Mouse (Mus musculus): ENCODE results near the gene Dld.

Dld gene

GRCm38 (mm10) chr12:31296097-31296496 lies 55.2 kb downstream of the Dld start:
- in situ Hi-C loops (cut with MboI, MseI) = no loop called here

- in situ Hi-C loops (cut with MboI, MseI) = no loop called here
Measured at GRCm38 (mm10) chr12:31295505-31295904, 55.7 kb downstream of the Dld start.

DNA sequence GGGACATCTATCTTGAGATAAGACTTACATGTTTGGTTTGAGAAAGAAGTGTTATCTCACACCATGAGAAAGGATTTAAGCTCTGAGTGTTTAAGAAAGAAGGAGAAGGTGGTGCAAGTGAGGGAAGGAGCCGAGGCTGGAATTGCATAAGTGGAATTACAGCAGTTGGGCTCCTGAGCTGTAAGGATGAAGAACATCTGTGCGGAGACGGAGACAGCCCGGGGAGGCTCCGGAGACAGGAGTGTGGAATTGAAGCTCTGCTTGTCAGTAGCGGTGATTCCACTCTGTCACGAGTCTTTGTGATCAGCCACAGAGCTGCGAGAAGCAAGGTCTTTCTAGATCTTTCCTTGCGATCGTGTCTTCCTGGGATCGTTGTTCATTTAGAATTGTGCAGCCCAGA lies 56.3 kb downstream of the Dld start:
- in situ Hi-C loops (cut with MboI, MseI) = no loop called here

DNA sequence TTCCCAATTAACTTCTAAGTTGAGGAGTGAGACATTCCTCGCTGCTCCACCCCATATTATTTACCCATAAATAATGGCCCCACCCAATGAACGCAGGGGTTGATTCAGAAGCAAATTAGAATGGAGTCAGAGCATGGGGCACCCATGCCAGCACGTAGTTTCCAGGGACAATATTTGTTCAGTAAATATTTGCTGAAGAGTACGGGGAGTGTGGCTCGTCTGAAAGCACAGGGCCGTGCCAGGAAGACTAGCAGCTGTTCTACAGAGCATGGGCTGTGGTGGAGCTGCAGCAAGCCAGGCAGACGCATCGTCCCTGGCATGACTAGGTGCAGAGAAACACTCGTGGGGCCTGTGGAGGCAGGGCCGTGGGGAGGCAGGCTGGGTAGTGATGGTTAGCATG lies 56.7 kb downstream of the Dld start:
- in situ Hi-C loops (cut with MboI, MseI) = no loop called here

- in situ Hi-C loops (cut with MboI, MseI) = no loop called here
Measured at GRCm38 (mm10) chr12:31293361-31294142, 57.7 kb downstream of the Dld start.

GRCm38 (mm10) chr12:31290951-31291350 lies 60.3 kb downstream of the Dld start:
- in situ Hi-C loops (cut with MboI, MseI) = no loop called here

DNA sequence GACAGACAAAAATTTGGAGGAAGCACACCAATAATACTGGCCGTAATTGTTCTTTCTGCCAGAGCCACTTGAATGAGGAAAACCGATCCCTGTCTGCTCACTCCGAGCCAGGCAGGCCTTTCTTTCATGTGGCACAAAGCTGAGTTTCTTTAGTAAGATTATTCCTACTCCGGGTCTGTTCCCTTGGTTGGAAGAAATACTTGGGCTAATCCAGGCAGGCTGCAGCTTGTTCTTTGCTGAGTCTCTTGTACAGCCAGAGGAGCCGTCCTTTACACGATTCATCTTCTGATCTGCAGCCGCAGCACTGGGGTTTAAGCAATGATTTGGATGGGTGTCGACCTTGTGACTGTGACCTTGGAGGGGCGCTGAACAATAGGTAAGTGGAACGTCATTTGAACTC lies 62.2 kb downstream of the Dld start:
- in situ Hi-C loops (cut with MboI, MseI) = no loop called here

GRCm38 (mm10) chr12:31283617-31284136 lies 67.6 kb downstream of the Dld start:
- in situ Hi-C loops (cut with MboI, MseI) = no loop called here

- in situ Hi-C loops (cut with MboI, MseI) = no loop called here
Measured at GRCm38 (mm10) chr12:31283131-31283530, 68.1 kb downstream of the Dld start.

DNA sequence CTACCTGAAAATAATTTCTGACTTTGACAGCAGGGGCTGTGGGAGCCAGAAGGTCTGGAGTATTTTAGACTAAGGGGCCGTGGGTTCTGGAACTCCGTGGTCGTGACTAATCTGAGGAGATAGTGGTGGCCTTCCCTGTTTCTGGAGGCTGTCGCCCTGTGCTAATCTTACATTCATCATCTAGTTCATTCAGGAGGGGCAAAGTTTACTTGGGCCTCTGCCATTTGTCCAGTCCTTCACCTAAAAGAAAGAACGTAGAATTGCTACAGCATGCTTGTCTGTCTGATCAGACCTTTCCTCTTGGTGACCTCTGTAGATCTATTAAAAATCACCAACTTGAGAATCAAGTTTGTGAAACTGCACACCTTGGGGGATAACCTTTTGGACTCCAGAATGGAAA lies 69.0 kb downstream of the Dld start:
- in situ Hi-C loops (cut with MboI, MseI) = no loop called here

All from T-helper 17 cell (primary cell).